Mouse (Mus musculus) CD4-positive, CD25-positive, alpha-beta regulatory T cell, adult 2 months (primary cell): Measurements from ENCODE around the gene Col4a1.
A peak's percentile ranks its signal among the peaks of the same experiment; 100 is the strongest.

ENCODE experiments used
- DNase-seq: peaks from one replicate; pipeline ENCODE4 v3.0.0-alpha.2; 2012; ENCODE audit warnings: low read depth, low spot score

Col4a1 gene

DNA sequence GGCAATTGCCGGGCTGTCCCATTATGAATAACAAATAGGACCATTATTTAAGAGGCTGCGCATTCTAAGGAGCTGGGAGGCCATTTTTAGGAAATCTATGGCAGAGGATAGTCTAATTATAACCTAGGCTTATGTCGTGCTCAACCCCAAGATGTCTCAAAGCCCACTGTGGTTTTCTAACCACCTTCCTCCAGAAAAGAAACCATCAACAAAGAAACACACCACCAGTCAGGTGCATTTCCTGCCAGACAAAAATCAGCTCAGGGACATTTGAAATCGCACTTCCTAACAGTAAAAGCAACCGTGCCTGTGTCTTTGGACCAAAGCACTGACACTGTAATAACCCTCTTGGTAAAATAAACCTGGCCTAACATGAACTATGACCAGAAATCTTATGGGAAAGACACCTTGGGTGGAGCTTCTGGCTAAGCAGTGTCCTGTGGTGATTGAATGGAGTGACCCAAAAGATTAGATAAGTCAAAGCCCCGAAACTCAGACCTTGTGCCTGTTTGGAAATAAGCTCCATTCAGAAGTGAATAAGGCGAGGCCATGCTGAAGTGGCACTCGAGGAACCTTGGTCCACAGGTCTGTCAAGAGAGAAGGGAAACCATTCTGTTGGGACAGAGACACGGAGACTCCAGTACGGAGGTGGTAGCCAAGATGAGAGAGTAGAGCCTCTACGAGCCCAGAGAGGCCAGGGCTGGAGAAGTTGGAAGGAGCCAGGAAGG is 131.0 kb downstream of the Col4a1 start:
- no peak for DNase-seq

GRCm38 (mm10) chr8:11179869-11180268 is 132.8 kb downstream of the Col4a1 start:
- no peak for DNase-seq

DNA sequence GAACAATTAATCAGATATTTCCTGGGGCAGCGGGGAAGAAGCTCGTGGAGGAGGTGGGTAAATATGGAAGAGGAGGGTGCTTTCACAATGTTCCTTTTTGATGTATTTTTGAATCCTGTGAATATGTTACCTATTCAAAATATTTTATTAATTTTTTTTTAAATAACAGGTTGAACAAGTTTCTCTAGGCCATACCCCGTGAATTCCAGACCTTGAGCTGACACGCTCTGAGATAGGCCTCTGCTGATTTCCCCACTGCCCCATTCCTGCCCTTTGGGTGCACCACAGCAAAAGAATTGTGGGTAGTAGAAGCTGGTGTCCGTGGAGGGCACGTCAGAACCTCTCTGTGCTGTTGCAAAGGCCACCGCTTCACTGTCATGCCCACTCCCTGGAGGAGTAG is 136.2 kb downstream of the Col4a1 start:
- DNase-seq, result no peak

- peak; percentile 29 for DNase-seq
Measured at GRCm38 (mm10) chr8:11173284-11174191, 139.1 kb downstream of the Col4a1 start.

DNA sequence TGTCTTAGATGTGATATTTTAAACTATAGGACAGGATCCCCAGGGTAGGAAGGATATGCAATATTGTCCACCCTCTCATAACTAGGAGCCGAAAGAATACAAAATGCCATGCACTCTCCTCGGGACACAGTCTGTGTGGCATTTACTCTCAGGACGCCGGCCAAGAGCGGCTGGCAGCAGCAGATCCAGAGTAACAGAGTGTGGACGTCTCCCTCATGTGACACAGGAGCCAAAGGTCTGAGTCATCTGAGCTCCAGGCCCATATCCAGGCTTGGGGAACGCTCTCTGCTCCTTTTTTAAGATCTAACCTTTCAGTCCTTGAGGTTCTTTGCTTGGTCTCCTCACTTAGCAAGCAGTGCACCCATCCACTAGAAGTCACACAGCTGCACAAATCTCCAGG is 141.1 kb downstream of the Col4a1 start:
- no peak for DNase-seq

GRCm38 (mm10) chr8:11169383-11169782 is 143.2 kb downstream of the Col4a1 start:
- no peak for DNase-seq

DNA sequence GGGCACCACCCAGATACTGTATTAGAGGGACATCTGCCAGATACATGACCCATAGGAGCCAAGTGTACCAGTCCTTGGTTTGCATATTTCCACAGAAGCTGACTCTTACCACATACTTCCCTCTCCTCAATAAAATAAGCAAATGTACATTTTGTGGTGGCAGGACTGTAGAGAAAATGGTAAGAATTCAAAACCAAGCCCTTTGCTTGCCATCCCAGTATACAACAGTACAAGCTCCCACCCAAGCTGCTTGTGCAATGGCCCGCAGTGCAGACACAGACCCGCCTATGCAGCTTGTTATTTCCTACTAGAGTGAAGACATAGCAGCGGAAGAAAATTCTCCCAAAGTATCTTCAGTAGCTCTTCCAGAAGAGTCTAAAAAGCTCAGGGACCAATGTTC is 143.8 kb downstream of the Col4a1 start:
- DNase-seq, result no peak

GRCm38 (mm10) chr8:11167955-11168354 is 144.7 kb downstream of the Col4a1 start:
- DNase-seq, result no peak

GRCm38 (mm10) chr8:11165592-11165991 is 147.0 kb downstream of the Col4a1 start:
- no peak for DNase-seq

- DNase-seq, result no peak
Measured at GRCm38 (mm10) chr8:11156319-11156692, 156.3 kb downstream of the Col4a1 start.

GRCm38 (mm10) chr8:11155579-11156318 is 156.9 kb downstream of the Col4a1 start:
- no peak for DNase-seq

DNA sequence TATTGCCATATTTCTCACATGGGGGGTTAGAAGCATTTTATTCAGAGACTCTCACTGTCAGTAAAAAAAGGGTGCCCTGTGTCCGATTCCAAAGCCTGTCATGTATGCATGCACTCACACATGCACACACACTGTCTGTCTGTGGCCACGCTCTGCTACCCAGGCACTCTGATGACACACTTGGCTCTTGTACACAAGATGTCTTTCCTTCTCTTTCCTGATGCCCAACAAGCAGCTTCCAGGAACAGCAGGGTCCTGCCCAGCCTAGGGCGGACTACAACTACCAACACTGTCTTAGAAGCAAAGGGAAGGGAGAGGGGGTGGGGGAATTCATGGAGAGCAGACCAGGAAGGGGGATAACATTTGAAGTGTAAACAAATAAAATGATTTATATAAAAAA is 162.4 kb downstream of the Col4a1 start:
- no peak for DNase-seq

DNA sequence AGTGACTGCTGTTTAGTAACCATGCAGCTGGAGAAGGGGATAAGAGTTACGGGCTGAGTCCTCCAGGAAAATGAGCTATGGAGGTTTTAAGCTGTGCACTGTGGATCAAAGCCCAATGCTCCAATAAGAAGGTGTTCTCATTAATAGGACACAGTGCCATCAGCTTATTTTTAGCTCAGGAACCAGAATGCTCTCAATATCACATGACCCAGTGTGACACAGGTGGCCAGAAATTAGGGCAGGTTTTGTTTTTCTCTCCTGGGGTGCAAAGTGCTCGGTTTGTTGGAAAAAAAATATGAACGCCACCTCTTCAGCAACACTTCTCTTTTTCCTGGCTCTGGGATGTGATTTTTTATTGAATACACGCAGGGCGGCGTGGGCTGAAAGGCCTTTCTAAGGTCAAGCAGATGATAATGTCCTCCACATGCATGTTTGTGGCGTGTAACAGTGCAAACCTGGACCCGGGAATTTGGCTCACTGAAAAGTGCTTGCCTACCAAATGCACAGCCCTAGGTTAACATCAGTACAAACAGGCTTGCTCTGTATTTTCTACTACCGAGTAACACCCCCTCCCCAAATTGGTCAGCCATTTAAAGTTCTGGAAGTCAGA is 163.3 kb downstream of the Col4a1 start:
- DNase-seq, result no peak

DNA sequence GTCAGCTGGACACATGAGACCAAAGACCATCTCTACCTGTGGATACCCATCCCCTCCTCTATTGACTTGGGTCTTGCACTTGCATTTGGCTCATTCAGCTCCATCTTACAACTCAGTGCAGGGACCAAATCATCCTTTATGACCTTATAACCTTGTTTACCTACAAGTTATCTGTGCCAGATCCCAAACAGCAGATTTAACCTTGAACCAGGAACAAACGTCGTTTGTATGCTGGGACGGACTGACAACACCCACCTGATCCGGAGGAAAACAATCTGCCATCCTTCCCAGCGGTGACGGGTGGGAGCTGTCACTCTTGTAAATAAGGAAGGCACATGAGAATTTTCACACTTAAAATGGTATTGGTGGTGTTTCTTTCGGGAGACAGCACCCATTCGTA is 163.8 kb downstream of the Col4a1 start:
- no peak for DNase-seq
